ENCODE assay signal across 13 mouse cellular contexts in genomic region chr10:77108106-77108505, GRCm38 (mm10).
"Had no signal": no experiment of that assay in that cellular context is flagged by ENCODE, and none has a peak within 500 bp of the region (broad histone marks: within the 10 kb centered on the region; RNA-seq: fewer than 3 reads in every experiment).

No protein-coding gene starts in this region.

- ATAC-seq: hindbrain, postnatal 0 days; lung, postnatal 0 days had no signal

- H3K4me1 ChIP-seq: neural tube, embryonic 13.5 days had no signal

- H3K27me3 ChIP-seq: neural tube, embryonic 13.5 days had no signal

- H3K4me2 ChIP-seq: neural tube, embryonic 13.5 days had no signal

- H3K27ac ChIP-seq: hindbrain, postnatal 0 days; left cerebral cortex, adult 2 months; limb, embryonic 10.5 days; liver, embryonic 14.5 days; neural tube, embryonic 13.5 days had no signal

- H3K4me3 ChIP-seq: left cerebral cortex, adult 2 months; limb, embryonic 10.5 days; neural tube, embryonic 13.5 days had no signal

- H3K9me3 ChIP-seq: limb, embryonic 10.5 days; neural tube, embryonic 13.5 days had no signal

- H3K36me3 ChIP-seq: neural tube, embryonic 13.5 days had no signal

- DNase-seq: kidney, adult 18-20 months; kidney, postnatal 14 days; lung, adult 2 months; lung, postnatal 36 days; midbrain, embryonic 14.5 days; right cerebral cortex, adult 18-20 months; right cerebral cortex, postnatal 25 days had no signal

- H3K9ac ChIP-seq: liver, embryonic 14.5 days; neural tube, embryonic 13.5 days had no signal
